Mouse (Mus musculus) stomach, postnatal 0 days (tissue): ENCODE data around the gene Cmah.

Experiments used
- CTCF ChIP-seq: IDR thresholded peaks from 2 replicates; pipeline ENCODE4 v1.5.1; 2016; ENCODE audit warnings: antibody characterized with exemption, low read depth, mild to moderate bottlenecking, moderate library complexity
- EP300 ChIP-seq: optimal IDR thresholded peaks from 2 replicates; pipeline ENCODE3; 2016; ENCODE audit warnings: antibody characterized with exemption

GRCm38 (mm10) chr13:24511367-24511766 is 184.2 kb downstream of the Cmah start:
- TF ChIP-seq EP300 (no peak), CTCF (no peak)
